Mouse (Mus musculus): ENCODE results near the gene Olfr126.

DNA sequence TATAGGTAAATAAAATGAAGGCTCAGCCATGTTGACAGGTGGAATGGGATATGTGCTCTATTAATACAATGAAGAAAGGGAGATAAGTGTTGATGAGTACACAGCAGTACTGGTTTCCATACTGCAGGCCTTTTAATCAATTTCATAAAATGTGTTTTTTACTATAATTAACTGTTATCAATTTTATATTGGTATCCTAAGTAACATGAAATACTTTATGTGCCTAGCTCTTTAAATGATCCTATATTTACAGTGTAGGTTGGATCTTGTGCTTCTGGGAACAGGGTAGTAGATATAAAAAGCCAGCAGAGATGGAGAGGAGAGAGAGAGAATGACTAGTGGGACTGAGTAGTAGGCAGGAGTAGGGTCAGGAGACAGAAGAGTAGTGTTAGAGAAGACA lies at the start of gene Olfr126:
- TF ChIP-seq FLI1 (IDR thresholded peaks at IDR 0.05; ENCODE audit: low read length) (no peak), GATA1 (IDR thresholded peaks at IDR 0.05; ENCODE audit: borderline replicate concordance, low read length) (no peak)

All from megakaryocyte, embryonic 14.5 days (primary cell).